Mouse (Mus musculus) limb, embryonic 15.5 days (tissue): ENCODE results near the gene Agpat4. TPM values are rescaled to one million over a fixed set of nuclear protein-coding genes. Genes with fewer than 3 reads are reported as not detected.

ENCODE experiments used
- ATAC-seq: fragments of 200-750 bp; cut with Nextera tagmentation; 2 replicates; pipeline ENCODE4 v1.8.0; 2017; ENCODE audit warnings: low read depth, moderate TSS enrichment; ENCODE audit not compliant: insufficient number of reproducible peaks, low FRiP score, low TSS enrichment
- H3K27ac ChIP-seq: fragments of 300-500 bp; sonication (generic); 2 replicates; pipeline ENCODE4 v1.5.1; 2015; ENCODE audit warnings: moderate library complexity, mild to moderate bottlenecking, inconsistent platforms
- H3K27me3 ChIP-seq: fragments of 300-500 bp; sonication (generic); 2 replicates; pipeline ENCODE4 v1.6.1; 2015; ENCODE audit warnings: inconsistent platforms
- H3K36me3 ChIP-seq: fragments of 300-500 bp; sonication (generic); 2 replicates; pipeline ENCODE4 v1.6.1; 2015; ENCODE audit warnings: inconsistent platforms
- H3K4me1 ChIP-seq: fragments of 300-500 bp; sonication (generic); 2 replicates; pipeline ENCODE4 v1.6.1; 2015; ENCODE audit warnings: inconsistent platforms
- H3K4me2 ChIP-seq: fragments of 300-500 bp; sonication (generic); 2 replicates; pipeline ENCODE4 v1.6.1; 2015; ENCODE audit warnings: mild to moderate bottlenecking, inconsistent platforms
- H3K4me3 ChIP-seq: fragments of 300-500 bp; sonication (generic); 2 replicates; pipeline ENCODE4 v1.5.1; 2015; ENCODE audit warnings: mild to moderate bottlenecking, inconsistent platforms
- H3K9ac ChIP-seq: fragments of 300-500 bp; sonication (generic); 2 replicates; pipeline ENCODE4 v1.6.1; 2015; ENCODE audit warnings: inconsistent platforms
- H3K9me3 ChIP-seq: fragments of 300-500 bp; sonication (generic); 2 replicates; pipeline ENCODE4 v1.6.1; 2016; ENCODE audit warnings: inconsistent platforms
- WGBS: fragments of 180-500 bp; shearing (Covaris S2); methylation state at CpG from one replicate; pipeline ENCODE4 v1.1.7; 2015; 5-methylcytosine and 5-hydroxymethylcytosine counted together
- polyA plus RNA-seq: library from polyadenylated mRNA; unstranded; fragments of >200 nt; fragmentation: Nextera tagmentation; extraction: Ambion mirVana; gene quantifications from 2 replicates; pipeline ENCODE4 v1.2.1, GENCODE M21; 2015

Gene Agpat4
- polyA plus RNA-seq, 1 experiment from 2014 or later, result 57.7 TPM

- Histone ChIP-seq H3K4me2 (no peak overlapping the region), H3K4me3 (no peak overlapping the region), H3K27ac (no peak overlapping the region), H3K27me3 (no peaks in the 10 kb centered on the region), H3K4me1 (0 out of 2 replicates have a peak, but pooled peaks cover 2% of the 10 kb centered on the region), H3K9ac (no peak overlapping the region), H3K9me3 (no peaks in the 10 kb centered on the region), H3K36me3 (peaks cover 36% of the 10 kb centered on the region)
- WGBS, result 88% methylated on average over 4 of the region's 4 CpGs
- ATAC-seq, result no peak
Measured at GRCm38 (mm10) chr17:12127056-12127455, 8.6 kb downstream of the Agpat4 start.

GRCm38 (mm10) chr17:12128976-12129375 lies 10.5 kb downstream of the Agpat4 start:
- H3K27ac ChIP-seq, result no peak overlapping the region
- no peak overlapping the region for H3K4me2 ChIP-seq
- WGBS, result 77% methylated on average over 2 of the region's 2 CpGs
- peaks cover 32% of the 10 kb centered on the region for H3K36me3 ChIP-seq
- H3K9ac ChIP-seq, result no peak overlapping the region
- no peaks in the 10 kb centered on the region for H3K27me3 ChIP-seq
- no peak for ATAC-seq
- no peak overlapping the region for H3K4me3 ChIP-seq
- H3K9me3 ChIP-seq, result no peaks in the 10 kb centered on the region
- H3K4me1 ChIP-seq, result 0 out of 2 replicates have a peak, but pooled peaks cover 2% of the 10 kb centered on the region

GRCm38 (mm10) chr17:12131171-12131570 lies 12.7 kb downstream of the Agpat4 start:
- no peak for ATAC-seq
- Histone ChIP-seq H3K36me3 (peaks cover 13% of the 10 kb centered on the region), H3K4me2 (no peak overlapping the region), H3K9ac (no peak overlapping the region), H3K27me3 (no peaks in the 10 kb centered on the region), H3K9me3 (no peaks in the 10 kb centered on the region), H3K4me1 (0 out of 2 replicates have a peak, but pooled peaks cover 2% of the 10 kb centered on the region), H3K27ac (peak overlapping the region; percentile 6; the same call in 1 of the 2 replicates), H3K4me3 (no peak overlapping the region)
- 77% methylated on average over 5 of the region's 5 CpGs for WGBS

DNA sequence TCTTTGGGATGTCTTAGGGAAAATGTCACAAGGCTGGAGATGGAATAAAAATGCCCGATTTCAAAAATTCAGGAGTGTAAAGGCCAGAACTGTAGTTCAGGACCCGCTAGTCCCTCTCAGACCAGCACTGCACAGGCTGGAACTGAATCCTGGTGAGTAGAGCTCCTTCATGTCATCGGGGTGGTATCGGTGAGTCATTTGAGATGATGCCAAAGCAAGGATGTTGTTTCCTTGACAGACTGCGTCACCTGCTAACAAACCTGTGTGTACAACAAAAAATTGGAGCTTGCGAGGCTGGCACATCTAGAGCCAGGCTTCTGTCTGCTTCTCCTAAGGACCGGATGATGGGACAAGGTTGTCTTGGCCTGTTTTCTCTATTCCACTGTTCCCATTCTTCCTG lies 13.1 kb downstream of the Agpat4 start:
- ATAC-seq, result no peak
- 92% methylated on average over 7 of the region's 7 CpGs for WGBS
- Histone ChIP-seq H3K9me3 (no peaks in the 10 kb centered on the region), H3K27me3 (no peaks in the 10 kb centered on the region), H3K36me3 (peaks cover 9% of the 10 kb centered on the region), H3K27ac (no peak overlapping the region), H3K4me2 (no peak overlapping the region), H3K4me3 (no peak overlapping the region), H3K9ac (no peak overlapping the region), H3K4me1 (0 out of 2 replicates have a peak, but pooled peaks cover 2% of the 10 kb centered on the region)

DNA sequence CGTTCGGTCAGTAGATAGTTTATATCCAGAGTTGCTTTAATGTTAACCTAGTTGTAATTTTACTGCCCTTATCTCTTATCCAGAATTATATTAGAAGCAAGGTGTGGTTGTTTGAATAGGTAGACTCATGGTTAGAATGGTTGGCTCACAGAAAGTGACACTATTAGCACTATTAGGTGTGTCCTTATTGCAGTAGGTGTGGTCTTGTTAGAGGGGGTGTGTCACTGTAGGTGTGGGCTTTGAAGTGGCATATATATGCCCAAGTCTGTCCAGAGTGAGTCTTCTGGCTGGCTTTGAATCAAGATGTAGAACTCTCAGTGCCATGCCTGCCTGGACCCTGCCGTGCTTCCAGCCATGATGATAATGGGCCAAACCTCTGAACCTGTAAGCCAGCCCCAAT lies 14.4 kb downstream of the Agpat4 start:
- WGBS, result 94% methylated on average over 3 of the region's 3 CpGs
- H3K4me3 ChIP-seq, result no peak overlapping the region
- H3K9me3 ChIP-seq, result no peaks in the 10 kb centered on the region
- no peak for ATAC-seq
- H3K4me2 ChIP-seq, result no peak overlapping the region
- no peak overlapping the region for H3K27ac ChIP-seq
- H3K27me3 ChIP-seq, result no peaks in the 10 kb centered on the region
- H3K9ac ChIP-seq, result no peak overlapping the region
- H3K36me3 ChIP-seq, result no peaks in the 10 kb centered on the region
- H3K4me1 ChIP-seq, result 0 out of 2 replicates have a peak, but pooled peaks cover 2% of the 10 kb centered on the region

- Histone ChIP-seq H3K4me1 (0 out of 2 replicates have a peak, but pooled peaks cover 2% of the 10 kb centered on the region), H3K4me2 (no peak overlapping the region), H3K4me3 (no peak overlapping the region), H3K36me3 (no peaks in the 10 kb centered on the region), H3K9ac (no peak overlapping the region), H3K27me3 (no peaks in the 10 kb centered on the region), H3K9me3 (no peaks in the 10 kb centered on the region), H3K27ac (no peak overlapping the region)
- 87% methylated on average over 8 of the region's 8 CpGs for WGBS
- no peak for ATAC-seq
Measured at GRCm38 (mm10) chr17:12133985-12134384, 15.5 kb downstream of the Agpat4 start.

DNA sequence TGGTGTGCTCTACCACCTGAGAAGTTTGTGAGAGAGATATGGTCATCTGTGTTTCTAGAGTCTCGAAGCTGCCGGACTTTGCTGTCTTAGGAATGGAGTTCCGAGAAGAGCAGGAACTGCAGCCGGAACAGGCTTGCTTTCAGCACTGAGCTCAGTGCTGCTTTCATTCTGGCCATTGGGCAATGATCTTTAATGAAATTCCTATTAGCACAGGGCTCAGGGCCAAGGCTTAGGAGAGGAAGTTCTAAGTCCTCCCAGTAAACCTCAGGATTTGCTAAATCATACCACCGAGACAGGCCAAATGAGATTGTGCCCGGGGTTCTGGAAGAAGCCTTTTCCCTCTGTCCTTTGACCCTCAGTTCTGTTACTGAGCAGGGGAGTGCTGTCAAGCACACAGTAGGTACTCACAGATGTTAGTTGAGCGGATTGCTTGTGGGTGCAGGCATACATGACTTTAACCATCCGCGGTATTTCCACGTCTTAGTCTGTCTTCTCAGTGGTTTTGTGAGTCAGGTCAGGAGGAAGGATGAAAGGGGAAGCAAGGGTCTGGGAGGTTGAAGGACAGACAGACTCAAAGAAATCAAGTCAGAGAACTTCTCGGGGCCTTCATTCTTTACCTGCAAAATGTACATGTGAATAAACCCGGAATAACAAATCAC lies 16.6 kb downstream of the Agpat4 start:
- no peak overlapping the region for H3K9ac ChIP-seq
- no peaks in the 10 kb centered on the region for H3K9me3 ChIP-seq
- ATAC-seq, result no peak
- H3K27ac ChIP-seq, result no peak overlapping the region
- H3K36me3 ChIP-seq, result 0 out of 2 replicates have a peak, but pooled peaks cover 3% of the 10 kb centered on the region
- H3K4me2 ChIP-seq, result no peak overlapping the region
- H3K4me3 ChIP-seq, result no peak overlapping the region
- no peaks in the 10 kb centered on the region for H3K27me3 ChIP-seq
- no peaks in the 10 kb centered on the region for H3K4me1 ChIP-seq
- WGBS, result 88% methylated on average over 12 of the region's 12 CpGs

DNA sequence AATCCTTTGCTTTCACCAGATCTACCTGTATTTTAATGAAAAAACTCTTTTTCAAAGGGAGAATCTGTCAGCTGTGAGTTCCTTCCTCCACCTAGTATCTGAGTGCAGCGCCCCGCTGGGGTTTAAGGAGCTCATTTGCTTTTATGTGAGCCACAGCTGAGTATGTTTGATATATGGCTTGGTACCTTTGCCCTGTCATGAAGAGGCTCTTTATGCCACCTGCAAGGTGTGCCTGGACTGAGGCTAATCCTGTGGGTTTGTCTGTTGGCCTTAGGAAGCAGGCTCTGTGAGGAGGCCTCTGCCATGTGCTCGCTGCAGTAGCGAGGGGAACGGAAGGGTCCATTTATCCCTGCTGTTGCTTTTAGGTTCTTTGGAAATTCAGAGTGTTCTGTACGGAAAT lies 19.9 kb downstream of the Agpat4 start:
- 89% methylated on average over 6 of the region's 6 CpGs for WGBS

GRCm38 (mm10) chr17:12143948-12144364 lies 25.5 kb downstream of the Agpat4 start:
- 49% methylated on average over 5 of the region's 5 CpGs for WGBS
- ATAC-seq, result no peak
- Histone ChIP-seq H3K36me3 (0 out of 2 replicates have a peak, but pooled peaks cover 8% of the 10 kb centered on the region), H3K27ac (no peak overlapping the region), H3K4me2 (no peak overlapping the region), H3K9ac (no peak overlapping the region), H3K4me3 (no peak overlapping the region), H3K4me1 (peaks cover 4% of the 10 kb centered on the region; the same call in 1 of the 2 replicates), H3K9me3 (no peaks in the 10 kb centered on the region), H3K27me3 (no peaks in the 10 kb centered on the region)

More for the DNA sequence above, 19.9 kb downstream of the Agpat4 start:
- Histone ChIP-seq H3K4me2 (no peak overlapping the region), H3K27me3 (no peaks in the 10 kb centered on the region), H3K9ac (no peak overlapping the region), H3K4me3 (no peak overlapping the region), H3K4me1 (no peaks in the 10 kb centered on the region), H3K27ac (no peak overlapping the region), H3K9me3 (no peaks in the 10 kb centered on the region), H3K36me3 (0 out of 2 replicates have a peak, but pooled peaks cover 8% of the 10 kb centered on the region)
- no peak for ATAC-seq

DNA sequence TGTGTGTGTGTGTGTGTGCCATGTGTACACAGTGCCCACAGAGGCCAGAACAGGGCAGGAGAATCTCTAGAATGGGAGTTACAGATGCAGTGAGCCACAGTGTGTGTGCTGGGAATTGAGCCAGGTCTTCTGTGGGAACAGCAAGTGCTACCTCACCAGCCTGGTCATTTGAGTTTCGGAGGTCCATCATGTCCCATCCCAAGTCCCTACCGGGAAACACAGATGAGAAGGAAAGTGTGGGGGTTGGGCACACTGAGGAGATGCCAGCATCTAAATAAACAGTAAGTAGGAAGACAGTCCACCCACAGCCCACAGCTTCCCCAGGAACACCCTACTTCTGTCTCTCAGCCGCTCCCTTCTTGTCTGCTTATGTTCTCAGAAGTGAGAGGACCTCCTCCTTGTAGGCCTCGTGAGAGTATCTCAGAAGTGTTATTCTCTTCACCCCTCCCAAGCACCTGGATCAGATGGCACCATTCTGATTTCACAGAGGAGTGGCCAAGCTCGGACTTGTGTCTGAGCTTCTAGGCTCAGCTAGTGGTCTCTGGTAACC lies 27.7 kb downstream of the Agpat4 start:
- H3K36me3 ChIP-seq, result no peaks in the 10 kb centered on the region
- ATAC-seq, result no peak
- no peaks in the 10 kb centered on the region for H3K27me3 ChIP-seq
- WGBS, result 76% methylated on average over 5 of the region's 5 CpGs
- H3K9ac ChIP-seq, result no peak overlapping the region
- peaks cover 4% of the 10 kb centered on the region; the same call in 1 of the 2 replicates for H3K4me1 ChIP-seq
- H3K4me3 ChIP-seq, result no peak overlapping the region
- no peak overlapping the region for H3K27ac ChIP-seq
- no peaks in the 10 kb centered on the region for H3K9me3 ChIP-seq
- H3K4me2 ChIP-seq, result no peak overlapping the region

DNA sequence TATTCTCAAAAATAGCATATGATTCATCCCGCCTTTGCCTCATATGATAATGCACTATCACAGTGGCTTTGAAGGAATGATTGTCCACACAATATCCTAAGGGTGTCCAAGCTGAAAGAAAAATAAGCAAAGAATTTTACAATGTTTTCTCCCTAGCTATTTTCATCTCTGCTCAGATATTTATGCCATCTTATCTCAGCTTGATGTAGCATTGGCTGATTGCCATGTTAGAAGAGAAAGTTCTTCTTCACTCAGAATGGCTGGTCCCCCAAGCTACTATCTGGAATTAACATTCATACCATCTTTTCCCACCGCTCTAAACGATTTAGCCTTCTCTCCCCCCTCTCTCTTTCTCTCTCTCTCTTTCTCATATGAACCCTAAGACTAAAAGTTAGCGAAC lies 29.3 kb downstream of the Agpat4 start:
- Histone ChIP-seq H3K9me3 (no peaks in the 10 kb centered on the region), H3K27ac (no peak overlapping the region), H3K4me3 (no peak overlapping the region), H3K27me3 (no peaks in the 10 kb centered on the region), H3K36me3 (peaks cover 13% of the 10 kb centered on the region), H3K4me1 (peaks cover 4% of the 10 kb centered on the region; the same call in 1 of the 2 replicates), H3K9ac (no peak overlapping the region), H3K4me2 (no peak overlapping the region)
- 90% methylated on average over 4 of the region's 4 CpGs for WGBS
- no peak for ATAC-seq

GRCm38 (mm10) chr17:12149232-12149861 lies 30.8 kb downstream of the Agpat4 start:
- Histone ChIP-seq H3K36me3 (peaks cover 27% of the 10 kb centered on the region), H3K27ac (no peak overlapping the region), H3K4me3 (no peak overlapping the region), H3K4me2 (no peak overlapping the region), H3K9me3 (no peaks in the 10 kb centered on the region), H3K4me1 (peaks cover 2% of the 10 kb centered on the region; the same call in 1 of the 2 replicates), H3K27me3 (no peaks in the 10 kb centered on the region), H3K9ac (no peak overlapping the region)
- ATAC-seq, result no peak
- 75% methylated on average over 6 of the region's 6 CpGs for WGBS
